Mouse (Mus musculus): ENCODE measurements around the gene Tyw5.

GRCm38 (mm10) chr1:57445679-57446078 lies 38.8 kb upstream of the Tyw5 start:
- no peak for TF ChIP-seq CTCF (IDR thresholded peaks at IDR 0.05; ENCODE audit: control insufficient read depth, insufficient read depth, insufficient read length)
- no peak for TF ChIP-seq MYOG (IDR thresholded peaks at IDR 0.05; ENCODE audit: control insufficient read depth, extremely low read depth, insufficient read length)
- TF ChIP-seq MAX (IDR thresholded peaks at IDR 0.05): no peak

Data from C2C12 (cell line).